Mouse (Mus musculus): ENCODE data around the gene Cntln. TPM values are rescaled to one million over a fixed set of nuclear protein-coding genes. Genes with fewer than 3 reads are reported as not detected.

Cntln gene
- 3.6 and 6.0 TPM in 2 replicates for polyA plus RNA-seq (2012; rRNA removed; ENCODE audit: low replicate concordance)

DNA sequence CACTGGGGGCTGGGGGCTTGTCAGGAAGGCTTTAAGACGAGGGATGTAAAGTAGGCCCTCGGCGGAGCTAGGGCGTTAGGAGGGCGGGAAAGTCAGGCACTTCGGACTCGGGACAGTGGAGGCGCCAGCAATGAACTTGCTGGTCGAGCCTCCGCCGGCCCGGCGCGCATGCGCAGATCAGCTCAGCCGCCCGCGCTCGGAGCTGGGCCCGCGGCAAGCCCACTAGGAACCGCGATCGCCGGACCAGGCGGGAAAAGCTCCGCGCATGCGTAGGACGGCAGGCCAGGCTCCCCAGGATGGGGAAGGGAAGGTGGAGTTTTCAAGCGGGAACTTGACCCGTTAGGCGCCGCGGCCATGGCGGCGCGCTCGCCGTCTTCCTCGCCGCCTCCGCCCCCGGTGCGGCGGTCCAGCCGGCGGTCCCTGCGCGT lies at the start of gene Cntln:
Gene Cntln (plus strand): TSS at position 199 of the 428 bp plus-strand sequence.

Other genes starting within 250 kb of the Cntln start
- 14.0 and 41.8 TPM in 2 replicates for gene Bnc2, start 209.0 kb upstream of the Cntln start, polyA plus RNA-seq (2012; rRNA removed; ENCODE audit: low replicate concordance)